ENCODE assay signal across 12 mouse cellular contexts in the genomic region with DNA sequence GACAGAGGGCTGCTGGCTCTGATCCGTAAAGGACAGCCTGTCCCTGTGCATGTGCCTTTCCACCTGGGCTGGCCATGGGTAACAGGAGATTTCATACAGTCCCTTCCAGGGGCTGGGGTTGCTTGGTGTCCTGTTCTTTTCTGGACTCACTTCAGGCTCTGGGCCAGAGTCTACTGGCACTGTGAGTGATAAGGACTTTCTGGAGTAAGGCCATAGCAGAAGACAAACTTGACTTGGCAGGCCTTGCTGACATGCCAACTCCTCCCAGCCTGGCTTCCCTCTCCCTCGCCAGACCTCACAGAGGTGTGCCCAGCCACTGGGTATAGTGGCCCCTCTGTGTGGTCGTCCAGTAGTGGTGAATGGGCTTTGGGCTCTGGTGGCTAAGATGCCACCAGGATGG. TPM values are rescaled to one million over a fixed set of nuclear protein-coding genes. Genes with fewer than 3 reads are reported as not detected.
DNase-seq lines count a peak whose midpoint lies in the region; ATAC-seq and TF ChIP-seq lines count a peak whose summit lies in the region.
"Had no signal": no experiment of that assay in that cellular context is flagged by ENCODE, and none has a peak within 500 bp of the region (broad histone marks: within the 10 kb centered on the region; RNA-seq: fewer than 3 reads in every experiment).

No protein-coding gene starts in this region.

- peak; percentile 88 for ATAC-seq in heart, postnatal 0 days (ENCODE audit: insufficient read depth, low read depth)
- ATAC-seq: forebrain, postnatal 0 days had no signal

- H3K4me2 ChIP-seq in heart, postnatal 0 days (ENCODE audit: low read depth, low read length), result no peak overlapping the region
- H3K4me2 ChIP-seq: hindbrain, embryonic 14.5 days; limb, embryonic 12.5 days; neural tube, embryonic 12.5 days had no signal

- H3K4me3 ChIP-seq in heart, postnatal 0 days (ENCODE audit: low read depth, low read length), result no peak overlapping the region
- H3K4me3 ChIP-seq: limb, embryonic 12.5 days; neural tube, embryonic 12.5 days had no signal

- no peak for TF ChIP-seq CTCF in heart, postnatal 0 days (IDR thresholded peaks at IDR 0.05; ENCODE audit: low read depth)

- no peaks in the 10 kb centered on the region for H3K36me3 ChIP-seq in heart, postnatal 0 days (replicated peaks; ENCODE audit: control insufficient read depth, insufficient read depth, low read length)
- H3K36me3 ChIP-seq: limb, embryonic 12.5 days; neural tube, embryonic 12.5 days had no signal

- WGBS in heart, postnatal 0 days, result 36% methylated on average over 3 of the region's 3 CpGs

- no peak for TF ChIP-seq EP300 in heart, postnatal 0 days (IDR thresholded peaks at IDR 0.05; ENCODE audit: low read depth)

- peaks cover 29% of the 10 kb centered on the region for H3K4me1 ChIP-seq in heart, postnatal 0 days (ENCODE audit: control insufficient read depth, insufficient read depth)
- H3K4me1 ChIP-seq: neural tube, embryonic 12.5 days had no signal

- peak overlapping the region; percentile 77 for H3K27ac ChIP-seq in heart, postnatal 0 days (ENCODE audit: low read depth)
- H3K27ac ChIP-seq: hindbrain, embryonic 14.5 days; limb, embryonic 12.5 days; neural tube, embryonic 12.5 days had no signal

- H3K9me3 ChIP-seq in heart, postnatal 0 days (replicated peaks; ENCODE audit: control insufficient read depth, low read length), result no peaks in the 10 kb centered on the region
- H3K9me3 ChIP-seq: neural tube, embryonic 12.5 days had no signal

- peak; percentile 63 to 73 for DNase-seq in cerebellum, postnatal 10 days
- no peak for DNase-seq in cerebellum, postnatal 36 days
- DNase-seq in ovary, postnatal 36 days (ENCODE audit: low spot score), result peak; percentile 43
- DNase-seq in ovary, postnatal 14 days (ENCODE audit: low spot score), result no peak
- DNase-seq in heart, postnatal 0 days (ENCODE audit: low spot score), result peak; percentile 80
- DNase-seq in urinary bladder, adult 2 months (ENCODE audit: low spot score), result no peak
- DNase-seq in right cerebral cortex, postnatal 36 days (ENCODE audit: low spot score in 2 of 2), result no peak
- DNase-seq in B cell, adult 2 months, result no peak
- DNase-seq: forebrain, postnatal 0 days had no signal

- H3K9ac ChIP-seq in heart, postnatal 0 days (replicated peaks; ENCODE audit: low read depth, low read length), result no peak overlapping the region
- H3K9ac ChIP-seq: forebrain, postnatal 0 days; hindbrain, embryonic 14.5 days; limb, embryonic 12.5 days; neural tube, embryonic 12.5 days had no signal

- H3K27me3 ChIP-seq in heart, postnatal 0 days (ENCODE audit: control insufficient read depth, insufficient read depth, low read length), result no peaks in the 10 kb centered on the region
- H3K27me3 ChIP-seq: limb, embryonic 12.5 days; neural tube, embryonic 12.5 days had no signal

RNA-seq across cellular contexts. Expression of a gene that starts 47.3 kb away (rescaled TPM):
- total RNA-seq in heart, postnatal 0 days (2014; rRNA removed; ENCODE audit: low replicate concordance), result 0.27 and 2.5 TPM in 2 replicates
- polyA plus RNA-seq in heart, postnatal 0 days (2015; fragmentation: Nextera tagmentation; extraction: Ambion mirVana), result 0.15 and 0.20 TPM in 2 replicates
- 1.0 TPM in 2 replicates for polyA plus RNA-seq in urinary bladder, adult 2 months (2012; rRNA removed)

Comparison
In these comparisons a context has a peak if more than half of its experiments do, and no peak if none do; other contexts are left out.
1. DNase-seq: peak in cerebellum, postnatal 10 days (2 of 2), ovary, postnatal 36 days (single experiment) and heart, postnatal 0 days (single experiment); none in cerebellum, postnatal 36 days (0 of 2), ovary, postnatal 14 days (single experiment), urinary bladder, adult 2 months (single experiment), right cerebral cortex, postnatal 36 days (0 of 2) and B cell, adult 2 months (0 of 2).